12 mouse cellular contexts compared by ENCODE assay signal in genomic region chr17:26017949-26018348, GRCm38 (mm10). TPM values are rescaled to one million over a fixed set of nuclear protein-coding genes. Genes with fewer than 3 reads are reported as not detected.
DNase-seq lines count a peak whose midpoint lies in the region; ATAC-seq and TF ChIP-seq lines count a peak whose summit lies in the region.
"Had no signal": no experiment of that assay in that cellular context is flagged by ENCODE, and none has a peak within 500 bp of the region (broad histone marks: within the 10 kb centered on the region; RNA-seq: fewer than 3 reads in every experiment).

No protein-coding gene starts in this region.

- no peak for TF ChIP-seq EP300 in lung, postnatal 0 days (IDR thresholded peaks at IDR 0.05)

- no peak overlapping the region for H3K4me2 ChIP-seq in heart, embryonic 12.5 days
- H3K4me2 ChIP-seq in lung, postnatal 0 days (replicated peaks; ENCODE audit: low read depth, low read length), result no peak overlapping the region
- H3K4me2 ChIP-seq: lung, embryonic 14.5 days; midbrain, embryonic 12.5 days had no signal

- no peaks in the 10 kb centered on the region for H3K9me3 ChIP-seq in heart, embryonic 12.5 days (replicated peaks)
- H3K9me3 ChIP-seq in embryonic facial prominence, embryonic 10.5 days, result no peaks in the 10 kb centered on the region
- H3K9me3 ChIP-seq in lung, postnatal 0 days (ENCODE audit: low read length), result no peaks in the 10 kb centered on the region
- H3K9me3 ChIP-seq: midbrain, embryonic 12.5 days had no signal

- H3K36me3 ChIP-seq in heart, embryonic 12.5 days, result peaks cover 25% of the 10 kb centered on the region
- H3K36me3 ChIP-seq in kidney, adult 2 months (ENCODE audit: control insufficient read depth, insufficient read depth, low read length), result peaks cover 6% of the 10 kb centered on the region; the same call in 1 of the 2 replicates
- H3K36me3 ChIP-seq in embryonic facial prominence, embryonic 10.5 days (replicated peaks), result peaks cover 69% of the 10 kb centered on the region
- 0 out of 2 replicates have a peak, but pooled peaks cover 7% of the 10 kb centered on the region for H3K36me3 ChIP-seq in lung, postnatal 0 days (ENCODE audit: insufficient read depth, low read length)

- H3K4me3 ChIP-seq in left cerebral cortex, adult 2 months, result no peak overlapping the region
- H3K4me3 ChIP-seq in heart, embryonic 12.5 days, result no peak overlapping the region
- peak overlapping the region; percentile 46; the same call in 1 of the 2 replicates for H3K4me3 ChIP-seq in kidney, adult 2 months (ENCODE audit: insufficient read depth, low read depth, low read length)
- no peak overlapping the region for H3K4me3 ChIP-seq in embryonic facial prominence, embryonic 10.5 days
- no peak overlapping the region for H3K4me3 ChIP-seq in lung, postnatal 0 days (ENCODE audit: low read depth, low read length)
- no peak overlapping the region for H3K4me3 ChIP-seq in lung, adult 2 months (replicated peaks; ENCODE audit: extremely low read depth, low read depth, low read length)
- H3K4me3 ChIP-seq: midbrain, embryonic 12.5 days had no signal

- no peak for DNase-seq in left cerebral cortex, adult 2 months (ENCODE audit: extremely low spot score in 1 of 2, low spot score in 2 of 2)
- DNase-seq in left cerebral cortex, adult 11 months (ENCODE audit: low spot score), result no peak
- peak; percentile 95 for DNase-seq in kidney, adult 2 months
- peak; percentile 85 for DNase-seq in yolk sac, embryonic 10.5 days (ENCODE audit: low spot score)
- DNase-seq in embryonic facial prominence, embryonic 10.5 days (ENCODE audit: low spot score), result no peak
- no peak for DNase-seq in lung, postnatal 0 days (ENCODE audit: low spot score)
- no peak for DNase-seq in lung, adult 2 months
- DNase-seq: lung, embryonic 14.5 days; retina, postnatal 1 day; thymus, postnatal 4 days had no signal

- intact Hi-C loops in left cerebral cortex, adult 2 months (cut with DNase I), result loop anchor here (5.0 kb wide), 1 partner anchor 39 kb away; no protein-coding TSS in a partner anchor

- peaks cover 22% of the 10 kb centered on the region for H3K4me1 ChIP-seq in heart, embryonic 12.5 days (replicated peaks)
- H3K4me1 ChIP-seq in kidney, adult 2 months (ENCODE audit: control insufficient read depth, insufficient read depth, low read length), result peaks cover 11% of the 10 kb centered on the region
- no peaks in the 10 kb centered on the region for H3K4me1 ChIP-seq in embryonic facial prominence, embryonic 10.5 days
- no peaks in the 10 kb centered on the region for H3K4me1 ChIP-seq in lung, postnatal 0 days (ENCODE audit: insufficient read depth, low read depth, low read length)
- no peaks in the 10 kb centered on the region for H3K4me1 ChIP-seq in lung, adult 2 months (ENCODE audit: control insufficient read depth, insufficient read depth, low read length)
- H3K4me1 ChIP-seq: midbrain, embryonic 12.5 days had no signal

- H3K27me3 ChIP-seq in heart, embryonic 12.5 days (replicated peaks), result no peaks in the 10 kb centered on the region
- no peaks in the 10 kb centered on the region for H3K27me3 ChIP-seq in kidney, adult 2 months (replicated peaks; ENCODE audit: control insufficient read depth, insufficient read depth, low read length)
- no peaks in the 10 kb centered on the region for H3K27me3 ChIP-seq in embryonic facial prominence, embryonic 10.5 days (replicated peaks; ENCODE audit: low read depth, poor library complexity, severe bottlenecking)
- no peaks in the 10 kb centered on the region for H3K27me3 ChIP-seq in lung, postnatal 0 days (replicated peaks; ENCODE audit: insufficient read depth, low read length)
- H3K27me3 ChIP-seq: midbrain, embryonic 12.5 days had no signal

- H3K27ac ChIP-seq in left cerebral cortex, adult 2 months, result peak overlapping the region; percentile 58
- peak overlapping the region; percentile 76 for H3K27ac ChIP-seq in heart, embryonic 12.5 days (ENCODE audit: poor library complexity, severe bottlenecking)
- H3K27ac ChIP-seq in kidney, adult 2 months (ENCODE audit: insufficient read depth, low read depth, low read length), result peak overlapping the region; percentile 90
- H3K27ac ChIP-seq in embryonic facial prominence, embryonic 10.5 days (replicated peaks), result no peak overlapping the region
- H3K27ac ChIP-seq in lung, postnatal 0 days (ENCODE audit: low read length), result no peak overlapping the region
- H3K27ac ChIP-seq: midbrain, embryonic 12.5 days had no signal

- no peak overlapping the region; the same call in 1 of the 2 replicates for H3K9ac ChIP-seq in heart, embryonic 12.5 days
- H3K9ac ChIP-seq in lung, postnatal 0 days (replicated peaks; ENCODE audit: low read depth), result no peak overlapping the region
- H3K9ac ChIP-seq: lung, embryonic 14.5 days; midbrain, embryonic 12.5 days had no signal

- TF ChIP-seq POLR2A in kidney, adult 2 months (IDR thresholded peaks at IDR 0.05; ENCODE audit: low read depth, low read length), result no peak
- TF ChIP-seq POLR2A in lung, adult 2 months (IDR thresholded peaks at IDR 0.05; ENCODE audit: borderline replicate concordance, extremely low read depth, low read depth, low read length), result no peak

- TF ChIP-seq CTCF in left cerebral cortex, adult 2 months (IDR thresholded peaks at IDR 0.05), result no peak
- TF ChIP-seq CTCF in kidney, adult 2 months (conservative IDR thresholded peaks at IDR 0.05; ENCODE audit: insufficient read depth, insufficient read length, low read depth, low read length), result no peak
- no peak for TF ChIP-seq CTCF in lung, postnatal 0 days (IDR thresholded peaks at IDR 0.05)
- TF ChIP-seq CTCF in lung, adult 2 months (IDR thresholded peaks at IDR 0.05; ENCODE audit: insufficient read depth, low read length), result no peak

- ATAC-seq in heart, embryonic 12.5 days (ENCODE audit: insufficient number of reproducible peaks, low FRiP score), result no peak
- ATAC-seq in lung, postnatal 0 days, result no peak

- 29% methylated on average over 5 of the region's 5 CpGs for WGBS in heart, embryonic 12.5 days
- WGBS in kidney, adult 2 months, result 47% methylated on average over 5 of the region's 5 CpGs
- 82% methylated on average over 5 of the region's 5 CpGs for WGBS in embryonic facial prominence, embryonic 10.5 days
- WGBS in lung, postnatal 0 days, result 77% methylated on average over 5 of the region's 5 CpGs
- 74% methylated on average over 5 of the region's 5 CpGs for WGBS in lung, adult 2 months

RNA-seq across cellular contexts. Expression of gene Capn15, which starts 32.4 kb away (rescaled TPM):
- total RNA-seq in left cerebral cortex, adult 2 months (2021), result 10 to 100 TPM; 53.9 to 59.3 TPM
- polyA plus RNA-seq in heart, embryonic 12.5 days (2016; fragmentation: Nextera tagmentation; extraction: Ambion mirVana), result 16.9 and 18.0 TPM in 2 replicates
- 24.0 and 31.6 TPM in 2 replicates for polyA plus RNA-seq in kidney, adult 2 months (2012; rRNA removed)
- polyA plus RNA-seq in embryonic facial prominence, embryonic 10.5 days (2016; fragmentation: Nextera tagmentation; extraction: Ambion mirVana), result 34.3 and 40.1 TPM in 2 replicates
- 12.7 and 13.9 TPM in 2 replicates for polyA plus RNA-seq in lung, postnatal 0 days (2015; fragmentation: Nextera tagmentation; extraction: Ambion mirVana)
- 45.9 and 49.7 TPM in 2 replicates for polyA plus RNA-seq in lung, adult 2 months (2012; rRNA removed)

RNA-seq across cellular contexts. Expression of gene Rab11fip3, which starts 51.4 kb away (rescaled TPM):
- total RNA-seq in left cerebral cortex, adult 2 months (2021), result 100 to 1,000 TPM; 114 to 119 TPM
- polyA plus RNA-seq in heart, embryonic 12.5 days (2016; fragmentation: Nextera tagmentation; extraction: Ambion mirVana), result 15.4 and 15.5 TPM in 2 replicates
- polyA plus RNA-seq in kidney, adult 2 months (2012; rRNA removed), result 454 and 517 TPM in 2 replicates
- 24.5 and 25.3 TPM in 2 replicates for polyA plus RNA-seq in embryonic facial prominence, embryonic 10.5 days (2016; fragmentation: Nextera tagmentation; extraction: Ambion mirVana)
- 7.2 and 9.3 TPM in 2 replicates for polyA plus RNA-seq in lung, postnatal 0 days (2015; fragmentation: Nextera tagmentation; extraction: Ambion mirVana)
- polyA plus RNA-seq in lung, adult 2 months (2012; rRNA removed), result 41.3 and 46.5 TPM in 2 replicates

Comparison
In these comparisons a context has a peak if more than half of its experiments do, and no peak if none do; other contexts are left out.
1. DNase-seq: peak in kidney, adult 2 months (single experiment) and yolk sac, embryonic 10.5 days (single experiment); none in left cerebral cortex, adult 2 months (0 of 2), left cerebral cortex, adult 11 months (single experiment), embryonic facial prominence, embryonic 10.5 days (single experiment), lung, postnatal 0 days (single experiment) and lung, adult 2 months (single experiment).
2. H3K27ac ChIP-seq: peak in left cerebral cortex, adult 2 months (single experiment), heart, embryonic 12.5 days (single experiment) and kidney, adult 2 months (single experiment); none in embryonic facial prominence, embryonic 10.5 days (single experiment) and lung, postnatal 0 days (single experiment).